Mouse (Mus musculus) heart, postnatal 10 days (tissue): ENCODE data around the gene Nudt17. TPM values are rescaled to one million over a fixed set of nuclear protein-coding genes. Genes with fewer than 3 reads are reported as not detected.
"Not testable (repeated sequence)": the region's sequence is repeated elsewhere in the genome, so short reads cannot be mapped to it uniquely, and the experiment has no call there.

Source experiments
- DNase-seq, 2 experiments: peaks; one replicate each; pipeline ENCODE4 v3.0.0; 2021
- intact Hi-C: fragments of 180-260 bp; cut with DNase I; formaldehyde crosslinking; loops from one replicate; pipeline ENCODE4 v1.15.1; 2025
- total RNA-seq, 2 experiments: library from RNA; stranded (reverse); gene quantifications; 2 replicates each; pipeline ENCODE4 v1.2.3; 2021

Nudt17 gene
- 1 to 10 TPM; 2.5 to 3.3 TPM for total RNA-seq

DNA sequence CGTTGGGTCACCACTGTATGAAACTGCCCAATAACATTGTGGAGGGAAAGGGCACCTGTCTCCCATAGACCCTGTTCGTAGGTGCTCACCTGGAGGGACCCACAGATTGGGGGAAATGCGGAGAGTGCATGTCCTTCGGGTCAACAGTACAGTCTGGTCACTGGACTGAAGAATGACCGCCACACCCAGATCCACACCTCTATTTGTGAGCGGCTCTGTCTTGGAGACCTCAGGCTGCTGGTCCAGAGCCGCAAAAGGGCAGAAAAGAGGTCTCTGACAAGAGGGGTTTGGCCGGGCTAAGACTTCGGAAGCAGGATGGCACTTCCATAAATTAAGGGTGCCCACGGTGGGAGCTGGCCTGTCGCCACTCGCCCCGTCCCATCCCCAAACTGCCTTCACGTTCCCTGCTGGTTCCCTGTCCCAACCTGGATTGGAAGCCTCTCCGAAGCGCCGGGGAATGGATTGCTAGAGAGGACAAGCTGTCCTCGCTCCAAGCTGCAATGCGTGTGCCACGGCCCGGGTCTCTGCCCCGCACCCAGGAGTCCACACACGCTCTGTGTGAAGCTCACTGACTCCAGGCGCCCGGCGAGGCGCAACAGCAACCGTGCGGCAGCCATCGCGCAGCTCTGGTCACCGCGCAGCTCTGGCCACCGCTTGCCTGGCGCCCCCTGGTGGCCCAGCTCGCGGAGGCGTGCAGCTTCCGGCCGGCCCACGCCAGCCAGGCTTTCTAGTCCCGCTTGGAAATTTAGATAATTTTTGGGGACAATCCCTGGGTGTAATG, at the start of gene Nudt17:
Gene Nudt17 (minus strand): TSS at position 660 of the 781 bp plus-strand sequence.
- intact Hi-C loops: loop anchor here (2.0 to 5.0 kb wide), 2 partner anchors 41 to 161 kb away; no protein-coding TSS in a partner anchor
- peak; percentile 88 to 91 for DNase-seq

DNA sequence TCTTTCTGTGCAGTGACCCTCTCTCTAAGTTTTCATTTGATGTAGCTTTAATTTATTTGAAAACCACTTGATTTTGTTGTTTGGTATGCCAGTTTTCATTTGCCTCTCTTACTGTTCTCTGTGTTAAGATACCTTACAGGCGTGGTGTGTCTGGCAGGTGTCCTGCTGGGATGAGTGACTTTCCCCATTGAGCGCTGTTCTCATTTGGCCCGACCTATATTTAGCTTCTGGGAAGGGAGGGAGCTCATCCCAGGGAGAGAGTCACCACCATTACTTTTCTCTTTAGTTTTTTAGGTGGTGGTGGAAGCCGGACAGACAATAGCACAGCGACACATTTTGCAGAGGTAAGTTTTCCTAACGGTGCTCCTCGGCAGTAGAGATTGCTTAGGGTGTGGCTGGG, 49.3 kb upstream of the Nudt17 start:
- peak; percentile 64 to 78 for DNase-seq
- intact Hi-C loops: no loop called here

DNA sequence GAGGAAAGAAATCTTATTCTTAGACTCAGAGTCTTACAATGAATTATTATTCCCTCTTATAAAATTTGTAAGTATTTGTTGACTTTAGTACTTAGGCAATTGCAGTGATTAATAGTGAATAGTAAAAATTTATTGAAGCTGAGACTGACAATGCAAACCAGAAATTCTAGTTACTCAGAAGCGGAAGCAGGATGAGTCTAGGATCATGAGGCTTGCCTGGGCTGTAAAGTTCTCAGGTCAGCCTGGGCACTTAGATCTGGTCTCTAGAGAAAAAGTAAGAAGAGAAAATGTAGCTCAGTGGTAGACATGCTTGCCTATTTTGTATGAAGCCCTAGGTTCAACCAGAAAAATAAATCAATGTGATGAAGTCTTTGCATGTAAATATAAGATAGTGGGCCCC, 47.6 kb upstream of the Nudt17 start:
- DNase-seq: no peak
- intact Hi-C loops: no loop called here

DNA sequence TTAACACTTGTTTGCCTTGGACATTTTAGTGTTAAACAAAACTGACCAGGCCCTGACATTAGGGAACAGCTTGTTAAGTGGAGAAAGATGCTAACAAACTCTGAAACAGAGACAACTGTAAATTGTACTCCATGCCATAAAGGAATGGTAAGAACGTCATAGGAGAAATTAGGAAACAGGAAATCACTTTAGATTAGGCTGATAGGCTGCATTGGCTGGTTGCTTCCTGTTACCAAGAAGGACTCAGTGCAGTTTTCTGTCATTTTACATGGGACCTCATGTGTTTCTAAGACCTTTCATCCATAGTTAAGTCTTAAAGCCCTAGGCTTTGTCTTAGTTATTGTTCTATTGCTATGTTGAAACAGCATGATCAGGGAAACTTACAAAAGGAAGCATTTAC, 38.5 kb upstream of the Nudt17 start:
- intact Hi-C loops: no loop called here
- DNase-seq: no peak

DNA sequence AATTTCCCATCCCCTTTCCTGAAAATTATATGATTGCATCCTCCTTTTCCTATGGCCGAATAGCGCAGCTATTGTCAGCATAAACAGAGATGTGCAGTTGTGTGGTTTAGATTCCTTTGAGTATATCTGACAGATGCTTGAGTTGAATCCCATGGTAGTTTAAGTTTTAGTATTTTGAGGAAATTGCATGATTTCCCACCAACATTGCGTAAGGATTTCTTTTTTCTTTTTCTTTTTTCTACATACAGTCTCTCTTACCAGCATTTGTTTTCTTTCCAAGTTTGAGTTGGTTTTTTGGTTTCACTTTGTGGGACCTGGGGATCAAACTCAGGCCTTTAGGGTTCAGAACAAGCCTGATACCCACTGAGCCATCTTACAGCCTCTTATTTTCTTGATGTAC, 36.0 kb upstream of the Nudt17 start:
- no peak for DNase-seq
- intact Hi-C loops: no loop called here

DNA sequence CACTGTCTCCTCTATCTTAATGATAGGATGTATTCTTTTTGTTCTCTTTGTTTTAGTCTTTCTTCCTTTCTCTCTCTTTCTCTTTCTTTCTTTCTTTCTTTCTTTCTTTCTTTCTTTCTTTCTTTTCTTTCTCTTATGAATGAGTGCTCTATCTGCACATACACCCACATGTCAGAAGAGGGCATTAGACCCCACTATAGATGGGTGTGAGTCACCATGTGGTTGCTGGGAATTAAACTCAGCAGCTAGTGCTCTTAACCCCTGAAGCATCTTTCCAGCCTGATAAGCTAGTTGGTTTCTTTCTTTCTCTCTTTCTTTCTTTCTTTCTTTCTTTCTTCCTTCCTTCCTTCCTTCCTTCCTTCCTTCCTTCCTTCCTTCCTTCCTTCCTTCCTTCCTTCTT, 31.9 kb upstream of the Nudt17 start:
- intact Hi-C loops, DNase-seq: not testable (repeated sequence)

DNA sequence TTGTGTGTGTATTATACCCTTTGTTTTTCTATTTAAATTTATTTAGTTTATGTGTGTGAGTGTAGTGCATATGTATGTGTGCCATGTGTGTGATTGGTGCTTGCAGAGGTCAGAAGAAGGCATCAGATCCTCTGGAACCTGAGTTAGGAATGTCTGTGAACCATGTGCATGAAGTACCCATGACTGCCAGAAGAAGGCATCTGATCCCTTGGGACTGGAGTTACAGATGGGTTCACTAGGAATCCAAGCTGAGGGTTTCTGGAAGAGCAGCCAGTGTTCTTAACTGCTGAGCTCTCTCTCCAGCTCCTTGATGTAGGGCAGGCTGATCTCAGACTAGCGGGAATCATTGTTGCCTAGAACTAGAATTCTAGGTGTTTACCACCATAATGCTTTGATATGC, 29.6 kb upstream of the Nudt17 start:
- intact Hi-C loops: no loop called here
- no peak for DNase-seq

DNA sequence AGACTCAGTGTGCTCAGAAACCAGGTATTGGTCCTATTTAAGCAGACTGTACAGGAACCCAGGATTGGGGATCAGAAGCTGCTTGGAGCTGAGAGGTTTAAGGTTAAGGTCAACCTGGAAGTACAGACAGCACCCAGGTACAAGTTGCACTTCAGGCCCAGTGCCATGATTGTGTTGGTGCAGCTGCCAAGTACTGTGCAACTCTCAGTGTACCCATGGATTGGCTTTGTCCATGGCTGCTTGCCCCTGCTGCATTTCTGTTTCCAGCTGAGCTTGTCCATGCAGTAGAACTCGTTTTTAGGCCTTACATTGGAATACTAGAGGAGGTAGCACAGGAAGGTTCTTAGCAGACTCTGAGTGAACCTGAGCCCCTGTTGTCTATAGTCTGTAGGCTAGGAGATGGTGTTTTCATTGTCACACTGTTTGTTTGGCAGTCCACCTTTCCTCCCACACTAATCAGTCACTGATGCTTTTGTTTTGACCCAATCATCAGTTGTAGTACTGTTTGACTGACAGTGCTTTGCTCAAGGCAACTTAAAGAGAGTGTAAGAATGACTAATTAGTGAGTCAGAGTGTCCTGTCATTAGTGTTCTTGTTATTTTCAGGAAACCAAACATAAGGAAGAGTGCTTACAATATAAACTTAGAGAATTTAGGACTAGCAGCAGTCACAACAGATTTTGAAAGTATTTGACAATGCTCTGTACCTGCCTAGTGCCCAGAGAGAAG, 28.8 kb upstream of the Nudt17 start:
- intact Hi-C loops: no loop called here
- no peak for DNase-seq

DNA sequence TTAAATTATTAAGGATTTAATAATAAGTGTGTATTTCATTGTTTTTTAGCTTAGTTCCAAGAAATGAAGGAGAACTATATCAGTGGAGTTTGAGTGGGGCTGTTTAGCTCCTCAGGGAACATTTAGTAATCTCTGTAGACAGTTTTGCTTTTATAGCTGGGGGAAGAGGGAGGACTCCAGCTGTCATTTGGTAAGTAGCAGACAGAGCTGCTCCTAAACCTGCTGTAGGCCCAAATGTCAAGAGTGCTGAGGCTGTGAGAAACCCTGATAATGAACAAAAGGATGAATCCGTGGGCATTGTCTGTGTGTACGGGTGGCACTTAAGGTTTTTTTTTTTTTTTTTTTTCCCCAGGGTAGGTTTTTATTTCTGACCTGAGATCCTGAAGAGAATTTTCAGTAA, 26.8 kb upstream of the Nudt17 start:
- DNase-seq: no peak
- intact Hi-C loops: no loop called here

DNA sequence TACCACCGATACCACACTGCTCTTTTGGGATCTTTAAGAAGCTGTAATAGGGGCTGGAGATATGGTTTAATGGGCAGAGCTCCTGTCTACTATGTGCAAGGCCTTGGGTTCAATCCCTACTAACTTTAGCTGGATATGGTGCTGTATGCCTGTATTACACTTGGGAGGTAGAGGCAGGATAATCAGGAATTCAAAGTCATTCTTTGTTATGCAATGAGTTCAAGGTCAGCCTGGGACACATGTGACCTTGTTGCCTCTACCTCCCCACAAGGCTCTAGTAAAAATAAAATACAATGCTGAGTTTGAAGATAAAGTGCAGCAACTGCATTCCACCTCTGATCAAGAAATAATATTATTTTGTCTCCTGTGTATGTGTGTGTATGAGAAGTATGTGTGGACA, 25.6 kb upstream of the Nudt17 start:
- DNase-seq: no peak
- intact Hi-C loops: no loop called here

DNA sequence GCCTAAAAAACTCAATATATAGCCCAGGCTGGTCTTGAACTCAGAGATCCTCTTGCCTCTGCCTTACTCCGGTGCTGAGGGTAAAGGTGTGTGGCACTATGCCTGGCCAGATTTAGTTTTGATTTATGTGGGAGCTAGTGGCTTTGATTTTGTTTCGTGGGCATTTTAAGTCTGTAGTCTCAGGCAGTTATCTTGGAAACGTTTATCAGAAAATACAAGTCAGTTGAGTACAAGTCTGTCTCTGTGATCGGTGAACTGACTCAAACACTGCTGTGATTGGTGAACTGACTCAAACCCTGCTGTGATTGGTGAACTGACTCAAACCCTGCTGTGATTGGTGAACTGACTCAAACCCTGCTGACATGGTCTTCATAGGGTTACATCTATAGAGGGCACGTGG, 22.4 kb upstream of the Nudt17 start:
- DNase-seq: no peak
- intact Hi-C loops: no loop called here

DNA sequence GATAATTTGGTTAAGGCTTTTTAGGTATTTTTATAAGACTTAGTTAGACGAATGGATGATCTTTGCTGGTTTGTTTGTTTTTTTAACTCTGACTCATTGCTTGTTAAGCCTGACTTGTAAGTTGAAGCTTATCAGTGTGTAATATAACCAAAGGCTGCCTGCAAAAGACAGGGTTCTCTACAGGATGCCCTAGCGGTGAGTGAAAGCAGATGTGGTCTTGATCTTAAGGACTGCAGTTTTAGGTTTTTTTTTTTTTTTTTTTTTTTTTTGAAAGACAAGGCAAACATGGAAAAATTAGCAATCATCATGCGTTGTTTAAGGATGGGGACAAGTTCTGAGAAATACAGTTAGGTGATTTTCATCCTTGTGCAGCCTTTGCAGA, 21.0 kb upstream of the Nudt17 start:
- DNase-seq: no peak

DNA sequence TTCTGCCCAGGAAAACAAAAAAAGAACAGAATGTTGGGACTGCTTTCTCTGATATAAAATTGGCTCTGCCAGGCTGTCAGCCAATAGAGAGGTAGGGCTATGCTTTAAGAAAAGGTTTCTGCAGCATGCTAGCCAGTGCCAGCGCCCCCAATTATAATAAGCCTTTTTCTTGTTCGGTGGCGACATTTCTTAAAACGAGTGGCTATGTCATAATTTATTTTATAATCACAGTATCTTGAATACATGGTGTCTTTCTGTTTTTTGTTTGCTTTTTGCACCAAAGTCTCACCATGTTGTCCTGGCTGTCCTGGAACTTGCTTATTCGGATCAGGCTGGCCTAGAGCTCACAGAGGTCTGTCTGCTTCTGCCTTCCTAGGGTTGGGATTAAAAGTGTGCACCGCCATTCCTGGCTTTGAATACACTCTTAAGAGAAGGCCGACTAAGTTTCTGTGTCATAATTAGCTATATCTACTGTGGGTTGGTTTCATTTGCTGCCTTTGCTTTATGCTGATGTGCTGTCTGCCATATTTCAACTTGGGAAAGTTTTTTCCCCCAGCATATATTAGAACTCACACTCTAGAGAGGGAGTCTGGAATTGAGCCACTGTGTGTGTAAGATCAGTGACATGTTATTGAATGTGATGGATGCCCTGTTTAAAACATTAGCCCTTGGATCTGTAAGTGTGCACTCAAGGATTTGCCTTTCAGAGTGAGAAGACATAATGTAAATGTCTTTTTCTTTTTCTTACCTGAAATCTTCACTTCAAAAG, 20.5 kb upstream of the Nudt17 start:
- intact Hi-C loops: no loop called here
- DNase-seq: no peak

More for the DNA sequence above, 21.0 kb upstream of the Nudt17 start:
- intact Hi-C loops: no loop called here

DNA sequence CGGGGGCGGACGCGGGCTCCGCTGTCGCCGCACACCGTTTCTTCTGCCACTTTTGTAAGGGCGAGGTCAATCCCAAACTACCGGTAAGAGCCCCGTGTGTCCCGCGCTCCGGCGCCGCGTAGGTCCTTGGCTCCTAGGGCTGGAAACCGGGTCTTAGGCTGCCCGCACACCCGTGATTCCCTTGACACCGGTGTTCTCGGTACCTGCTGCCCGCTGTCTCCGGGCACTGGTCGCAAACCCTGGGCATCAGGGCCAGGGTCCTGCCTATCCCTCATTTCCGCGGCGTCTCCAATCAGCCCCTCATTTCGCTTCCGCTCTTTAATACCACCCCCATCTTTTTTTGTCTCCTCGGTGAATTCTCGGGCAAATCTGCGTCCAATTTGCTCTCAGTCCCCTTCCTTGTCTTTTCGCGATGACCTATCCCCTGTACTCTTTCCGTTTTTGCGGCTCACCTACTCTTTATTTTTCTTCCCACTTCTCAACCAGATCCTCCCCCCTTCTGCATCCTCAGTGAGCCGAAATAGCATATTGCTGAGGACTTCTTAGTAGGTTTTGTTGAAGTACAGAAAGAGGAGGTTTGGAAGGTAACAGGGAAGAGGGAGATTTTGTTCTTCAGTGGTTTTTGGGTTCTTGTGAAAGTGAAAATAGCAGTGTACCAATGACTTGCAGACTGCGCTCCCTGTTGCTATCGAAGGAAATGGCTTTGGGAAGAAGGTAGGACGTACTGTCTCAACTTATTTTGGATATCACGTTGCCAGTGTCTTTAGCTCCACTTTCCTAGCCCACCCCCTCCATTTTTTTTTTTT, 19.7 kb upstream of the Nudt17 start:
- no peak for DNase-seq

DNA sequence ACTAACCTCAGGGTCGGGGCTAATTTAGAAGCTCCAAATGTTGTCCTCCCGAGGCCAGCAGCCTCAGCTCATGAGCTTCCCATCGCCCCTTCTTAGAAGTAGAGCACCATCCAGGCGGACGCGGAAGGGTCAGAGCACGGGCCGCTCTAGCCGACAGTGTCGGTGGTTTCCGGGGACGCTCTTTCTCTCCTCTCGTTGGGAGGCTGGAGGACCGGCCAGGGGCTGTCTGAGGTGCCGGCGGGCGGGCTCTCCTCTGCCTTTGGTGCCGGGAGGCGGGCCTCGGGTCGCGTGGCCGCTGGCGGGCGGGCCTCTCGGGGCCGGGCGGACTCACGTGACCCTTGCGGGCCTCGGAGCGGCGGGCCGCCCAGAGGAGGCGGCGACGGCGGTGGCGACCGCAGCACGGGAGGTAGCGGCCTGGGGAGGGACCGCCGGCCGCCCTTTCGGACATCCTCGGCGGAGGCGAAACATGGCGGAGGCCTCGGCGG, 19.0 kb upstream of the Nudt17 start, which contains the start of the genes Polr3c and Rnf115:
Gene Polr3c (minus strand): TSS at position 286 of the 485 bp plus-strand sequence.
Gene Rnf115 (plus strand): TSS at position 322 of the 485 bp plus-strand sequence.
- intact Hi-C loops: no loop called here
- peak; percentile 96 to 98 for DNase-seq

More for the DNA sequence above, 19.7 kb upstream of the Nudt17 start:
- intact Hi-C loops: no loop called here

DNA sequence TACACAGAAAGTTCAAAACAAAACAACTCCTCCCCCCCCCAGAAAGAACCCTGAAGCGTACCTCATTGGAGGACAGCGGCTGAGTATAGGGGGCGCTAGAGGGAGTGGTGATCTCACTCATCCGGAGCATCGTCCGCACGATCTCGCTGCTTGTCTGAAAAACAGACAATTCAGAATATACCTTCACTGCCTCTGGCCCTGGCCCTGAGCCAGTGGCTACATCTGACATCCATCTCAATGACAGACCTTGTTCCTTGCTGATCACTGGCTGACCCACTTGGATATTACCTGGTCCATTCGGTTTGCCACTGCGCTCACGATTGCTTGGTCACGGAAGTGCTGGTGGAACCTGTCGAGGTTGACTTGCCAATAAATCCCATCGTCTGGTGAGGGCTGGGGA, 10.8 kb upstream of the Nudt17 start:
- no peak for DNase-seq
- intact Hi-C loops: no loop called here

DNA sequence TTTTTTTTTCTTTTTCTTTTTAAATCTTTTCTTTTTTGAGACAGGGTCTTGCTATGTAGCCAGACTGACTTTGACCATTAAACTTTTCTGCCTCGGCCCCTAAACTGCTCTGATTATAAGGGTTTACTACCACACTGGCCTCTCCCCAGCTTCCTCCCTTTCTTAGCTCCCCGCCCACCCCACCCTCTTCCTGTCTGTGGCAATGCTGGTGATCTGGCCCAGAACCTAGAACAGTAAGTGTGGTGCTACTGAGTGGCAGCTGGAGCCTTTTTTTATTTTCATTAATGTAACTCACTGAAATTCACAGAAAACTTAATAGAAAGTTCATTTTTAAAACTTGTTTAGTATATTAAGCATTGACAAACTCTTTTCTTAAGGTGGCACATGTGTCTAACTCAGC, 7.5 kb upstream of the Nudt17 start:
- DNase-seq: no peak

DNA sequence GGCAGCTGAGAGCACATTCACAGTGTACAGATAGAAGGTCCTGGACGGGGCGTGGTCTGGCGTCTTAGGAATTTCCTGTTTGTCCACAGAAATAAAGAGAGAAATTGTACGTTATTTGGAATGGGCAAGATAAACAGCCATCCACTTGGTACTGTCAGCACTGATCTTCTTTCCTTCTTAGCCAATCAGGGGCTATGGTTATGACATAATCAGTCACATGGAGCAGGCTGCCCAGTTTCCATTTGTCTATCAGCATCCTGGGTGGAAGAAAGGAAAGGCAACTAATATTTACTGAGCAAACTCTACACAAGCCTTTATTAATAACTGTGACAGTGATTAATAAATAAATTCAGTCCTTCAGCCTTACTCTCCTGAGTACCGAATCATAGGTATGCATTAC, 5.9 kb upstream of the Nudt17 start:
- intact Hi-C loops: no loop called here
- no peak for DNase-seq

More for the DNA sequence above, 7.5 kb upstream of the Nudt17 start:
- intact Hi-C loops: no loop called here

DNA sequence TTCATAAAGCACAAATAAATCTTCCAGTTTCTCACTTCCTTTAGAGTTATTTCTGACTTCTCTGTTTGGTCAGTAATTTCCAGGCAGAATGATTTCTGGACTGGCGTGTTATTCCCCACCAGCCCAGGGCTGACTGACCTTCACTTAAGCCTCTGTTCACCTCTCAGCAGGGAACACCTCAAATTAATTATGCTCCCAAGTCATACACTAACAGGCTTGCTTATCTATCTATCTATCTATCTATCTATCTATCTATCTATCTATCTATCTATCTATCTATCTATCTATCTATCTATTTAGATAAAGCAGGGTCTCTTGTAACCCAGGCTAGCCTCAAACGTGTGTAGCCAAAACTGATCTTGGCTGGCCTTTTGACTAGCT, 312 bp upstream of the Nudt17 start:
- intact Hi-C loops: loop anchor here (2.0 to 5.0 kb wide), 2 partner anchors 41 to 162 kb away; no protein-coding TSS in a partner anchor
- DNase-seq: no peak

DNA sequence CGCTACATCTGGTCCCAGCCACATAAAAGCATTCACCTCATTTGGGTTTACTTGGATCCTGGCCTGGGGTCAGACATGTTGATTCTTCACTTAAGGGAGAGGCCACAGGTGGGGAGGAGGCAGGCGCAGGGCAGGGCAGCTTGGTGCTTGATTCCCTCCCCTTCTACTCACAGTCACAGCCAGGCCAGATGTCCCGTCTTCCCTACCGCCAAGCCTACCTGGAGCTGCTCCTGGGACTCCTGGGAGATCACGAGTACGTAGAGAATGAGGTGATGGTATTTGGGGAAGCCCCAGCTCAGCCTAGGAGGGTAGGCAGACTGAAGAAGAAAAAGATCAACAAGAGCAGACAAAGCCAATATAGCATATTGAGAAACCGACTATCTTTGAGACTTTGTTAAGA, 1.4 kb downstream of the Nudt17 start:
- intact Hi-C loops: loop anchor here (5.0 kb wide), 1 partner anchor 40 kb away; no protein-coding TSS in a partner anchor
- DNase-seq: no peak
